Mouse (Mus musculus): ENCODE results near the gene Unc119b.
"Not testable (repeated sequence)": the region's sequence is repeated elsewhere in the genome, so short reads cannot be mapped to it uniquely, and the experiment has no call there.

Gene Unc119b

DNA sequence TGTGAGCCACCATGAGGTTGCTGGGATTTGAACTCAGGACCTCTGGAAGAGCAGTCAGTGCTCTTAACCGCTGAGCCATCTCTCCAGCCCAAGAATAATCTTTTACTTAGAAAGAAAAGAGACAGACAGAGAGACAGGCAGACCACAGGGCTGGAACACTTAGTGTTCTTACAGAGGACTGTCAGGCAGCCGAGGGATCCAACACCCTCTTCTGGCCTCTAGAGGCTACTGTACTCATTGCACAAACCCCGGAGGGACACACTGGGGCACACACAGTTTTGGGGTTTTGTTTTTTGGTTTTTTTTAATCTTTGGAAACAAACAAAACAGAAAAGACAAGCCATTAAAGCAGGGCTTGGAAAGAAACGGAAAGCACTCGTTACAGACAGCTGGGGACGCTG is 5.4 kb downstream of the Unc119b start:
- no peak for DNase-seq

DNA sequence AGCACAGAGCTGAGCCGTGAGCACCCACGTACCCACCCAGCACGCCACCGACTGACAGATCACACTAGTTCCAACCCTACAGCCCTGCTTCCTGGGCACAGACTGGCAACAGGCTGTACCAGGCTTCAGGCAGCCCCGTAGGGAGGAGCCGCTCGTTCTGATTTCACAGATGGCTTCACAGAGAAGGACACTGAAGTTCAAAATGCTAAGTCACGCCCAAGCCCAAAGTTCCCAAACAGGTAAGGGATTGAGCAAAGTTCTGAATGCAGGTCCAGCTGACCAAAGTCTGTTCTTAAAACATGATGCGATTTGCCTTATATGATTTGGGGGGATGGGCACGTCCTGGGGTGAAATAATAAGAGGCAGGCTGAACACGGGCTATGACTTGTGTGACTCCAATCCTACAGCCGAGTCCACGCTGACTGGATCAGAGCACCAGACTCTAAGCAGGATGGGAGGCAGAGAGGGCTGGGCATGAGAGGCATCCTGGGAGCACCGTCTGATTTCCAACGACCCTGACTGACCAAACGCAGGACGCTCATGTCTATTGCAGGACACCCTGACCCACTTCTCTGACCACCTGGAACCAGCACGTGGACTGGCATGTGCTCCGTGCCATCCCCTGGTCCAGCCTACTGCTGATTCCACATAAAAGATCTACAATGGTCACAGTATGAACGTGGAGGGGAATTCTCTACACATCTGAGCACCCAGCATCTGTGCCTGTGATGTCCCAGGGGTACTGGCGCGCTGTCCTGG is 7.2 kb downstream of the Unc119b start:
- no peak for DNase-seq

DNA sequence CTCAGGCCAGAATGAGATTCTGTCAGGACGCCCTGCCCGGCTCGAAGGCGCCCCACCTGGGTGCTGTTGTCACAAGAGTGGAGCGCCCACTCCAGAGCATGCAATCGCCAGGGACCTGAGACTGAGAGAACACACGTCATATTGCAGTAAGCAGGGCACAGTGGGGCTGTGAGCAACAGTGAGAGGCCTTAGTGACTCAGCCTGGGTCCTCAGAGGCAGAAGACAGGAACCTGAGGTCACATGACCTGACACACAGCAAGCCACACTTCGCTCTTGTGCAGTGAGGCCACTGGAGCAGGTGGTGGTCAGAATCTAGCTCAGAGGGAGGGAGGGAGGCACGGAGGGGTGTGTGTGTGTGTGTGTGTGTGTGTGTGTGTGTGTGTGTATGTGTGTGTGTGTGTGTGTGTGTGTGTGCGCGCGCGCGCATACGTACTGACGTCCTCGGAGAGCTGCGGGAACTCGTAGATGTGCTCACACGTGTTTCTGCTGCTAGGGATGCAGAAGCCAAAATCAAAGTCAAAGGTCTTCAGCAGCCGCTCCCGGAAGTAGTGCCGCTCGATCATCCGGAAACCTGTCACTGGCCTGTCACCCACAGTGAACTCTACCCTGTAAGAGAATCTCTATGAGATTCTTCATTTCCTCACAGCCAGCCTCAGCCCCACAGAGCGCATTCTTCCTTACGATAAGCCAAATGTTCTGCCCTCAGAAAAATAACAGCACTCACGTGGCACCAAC is 8.0 kb downstream of the Unc119b start:
- no peak for DNase-seq

DNA sequence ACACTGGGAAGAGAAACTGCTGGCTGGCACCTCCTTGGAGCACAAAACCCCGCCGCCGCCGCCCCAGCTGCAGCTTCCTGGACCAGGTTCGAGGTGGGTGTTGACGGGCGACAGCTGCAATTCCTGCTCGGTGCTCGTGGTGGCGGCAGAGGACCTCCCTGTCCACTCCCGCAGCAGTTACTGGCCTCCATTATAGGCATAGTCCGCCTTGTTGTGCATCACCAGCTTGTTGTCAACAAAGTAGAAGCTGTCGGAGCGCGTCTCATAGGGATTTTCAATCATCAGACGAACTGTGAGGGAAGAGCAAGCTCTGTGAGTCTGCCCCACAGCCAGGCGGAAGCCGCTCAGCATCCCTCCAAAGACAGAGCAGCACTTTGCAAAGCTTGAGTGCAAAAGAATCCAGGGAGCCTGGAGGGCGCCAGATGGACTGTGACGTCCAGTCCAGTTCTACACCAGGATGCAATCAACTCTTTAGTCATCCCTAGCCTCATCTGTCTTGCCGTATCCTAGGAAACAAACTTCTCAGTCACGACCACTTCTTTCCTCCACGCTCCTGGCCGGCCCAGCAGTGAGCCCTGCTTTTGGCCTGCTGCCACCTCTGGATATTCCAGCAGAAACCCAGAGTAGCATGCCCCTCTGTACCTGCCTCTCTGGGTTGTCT is 9.4 kb downstream of the Unc119b start:
- DNase-seq: peak; percentile 84

DNA sequence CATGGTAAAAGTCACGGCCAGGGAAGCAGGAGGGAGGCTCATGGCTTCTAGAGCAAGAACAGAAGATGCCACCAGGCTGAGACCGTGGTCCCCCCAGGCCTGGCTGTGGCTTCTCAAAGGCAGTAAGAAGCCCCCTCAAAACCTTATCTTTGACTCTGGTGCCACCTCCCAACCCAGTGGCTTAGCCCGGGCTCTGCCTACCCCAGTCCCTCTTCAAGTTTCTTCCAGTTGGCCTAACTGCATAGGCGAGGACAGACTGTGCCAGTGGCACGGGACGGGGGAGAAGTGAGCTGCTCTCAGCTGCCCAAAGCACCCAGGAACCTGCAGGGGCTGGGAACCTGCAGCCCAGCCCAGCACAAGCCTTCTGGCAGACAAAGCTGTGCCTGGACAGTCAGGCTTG is 10.1 kb downstream of the Unc119b start:
- DNase-seq: no peak

DNA sequence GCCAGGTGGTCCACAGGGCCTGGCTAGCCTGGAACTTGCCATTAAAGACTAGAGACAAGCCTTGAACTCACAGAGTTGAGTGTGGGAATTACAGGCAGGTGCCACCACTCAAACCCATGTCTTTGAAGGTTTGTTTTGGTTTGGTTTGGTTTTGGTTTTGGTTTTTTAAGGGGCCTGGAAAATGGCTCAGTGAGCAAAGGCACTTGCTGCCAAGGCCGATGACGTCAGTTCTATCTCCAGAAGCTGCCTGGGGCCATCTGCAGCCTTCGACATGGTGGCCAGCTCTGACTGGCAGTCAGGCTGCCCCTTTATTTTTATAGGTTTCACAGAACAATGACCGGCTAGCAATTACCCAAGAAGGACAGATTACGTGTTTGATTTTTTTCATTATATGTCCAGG is 13.8 kb downstream of the Unc119b start:
- no peak for DNase-seq

DNA sequence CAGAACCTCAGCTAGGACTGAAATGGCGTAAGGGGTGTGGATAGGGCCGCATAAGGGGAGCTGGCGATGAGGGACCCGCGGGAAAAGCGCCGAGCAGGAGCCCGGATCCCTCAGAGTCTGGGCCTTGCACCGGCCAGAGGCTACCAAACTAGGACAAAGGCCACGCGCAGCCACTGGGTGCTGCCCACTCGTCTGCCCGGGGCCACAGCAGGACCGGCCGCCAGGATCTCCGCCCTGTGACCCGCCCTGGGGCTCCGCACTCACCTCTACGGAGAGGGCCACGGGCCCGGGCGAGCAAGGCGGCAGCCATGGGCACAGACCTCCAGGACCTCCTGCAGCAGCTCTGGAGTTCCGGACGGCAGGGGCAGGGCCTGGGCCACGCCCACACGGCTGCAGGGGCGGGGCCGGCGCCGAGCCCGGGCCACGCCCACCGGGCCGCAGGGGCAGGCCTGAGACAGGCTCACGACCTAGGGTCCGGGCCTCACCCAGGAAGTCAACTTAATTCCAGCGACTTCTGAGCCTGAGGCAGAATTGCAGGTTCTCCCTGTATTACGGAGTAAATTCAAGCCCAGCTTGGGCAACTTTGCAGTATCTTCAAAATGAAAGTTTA is 15.7 kb downstream of the Unc119b start, which contains the start of gene Acads:
Gene Acads (minus strand): TSS at position 386 of the 610 bp plus-strand sequence.
- DNase-seq: peak; percentile 91

DNA sequence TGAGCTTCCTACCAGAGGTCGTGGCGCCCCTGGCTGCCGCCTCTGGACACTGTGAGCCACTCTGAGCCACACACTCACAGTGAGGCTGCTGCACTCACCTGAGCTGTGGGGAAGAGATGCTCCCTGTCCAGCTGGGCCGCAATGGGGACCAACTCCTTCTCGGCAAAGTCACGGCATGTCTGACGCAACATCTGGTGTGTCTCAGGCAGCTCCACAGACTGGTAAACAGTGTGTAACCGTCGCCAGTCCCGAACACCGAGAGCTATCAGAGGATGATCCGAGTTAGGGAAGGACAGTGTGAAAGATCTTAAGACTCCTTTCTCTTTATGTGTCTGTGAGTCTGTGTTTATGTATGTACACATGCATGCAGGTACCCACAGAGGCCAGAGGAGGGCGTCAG is 17.3 kb downstream of the Unc119b start:
- DNase-seq: no peak

DNA sequence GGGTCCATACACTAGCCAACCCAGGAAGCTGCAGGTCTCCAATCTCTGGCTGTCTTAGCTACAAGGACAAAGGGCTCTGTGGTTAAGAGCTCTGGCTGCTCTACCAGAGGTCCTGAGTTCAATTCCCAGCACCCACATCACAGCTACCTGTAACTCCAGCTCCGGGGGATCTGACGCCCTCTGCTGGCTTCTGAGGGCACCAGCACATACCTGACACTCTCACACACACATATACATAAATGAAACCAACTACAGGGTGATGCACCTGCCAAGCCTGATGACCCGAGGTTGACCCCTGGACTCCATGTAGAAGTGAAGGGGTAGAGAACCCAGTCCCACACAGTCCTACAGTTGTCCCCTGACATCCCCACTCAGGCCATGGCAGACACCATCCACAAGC is 18.3 kb downstream of the Unc119b start:
- no peak for DNase-seq

DNA sequence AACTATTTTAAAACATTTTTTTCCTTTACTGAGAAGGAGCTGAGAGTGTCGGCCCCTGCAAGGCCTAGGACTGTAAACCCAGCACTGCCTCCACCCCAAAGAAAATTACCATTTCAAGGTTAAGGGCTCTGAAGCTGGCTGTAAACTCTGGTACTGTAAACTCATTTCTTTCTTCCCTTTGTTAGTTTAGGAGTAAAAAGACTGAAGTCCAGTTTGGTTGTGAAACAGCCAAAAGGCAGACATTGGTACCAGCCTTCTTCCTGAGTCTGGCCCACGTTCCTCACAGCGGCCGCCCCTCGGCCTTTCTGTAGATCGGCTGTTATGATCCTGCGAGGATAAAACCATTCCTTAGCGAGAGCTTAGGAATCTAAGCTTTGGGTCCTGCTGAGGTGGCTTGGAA is 20.3 kb downstream of the Unc119b start:
- DNase-seq: no peak

DNA sequence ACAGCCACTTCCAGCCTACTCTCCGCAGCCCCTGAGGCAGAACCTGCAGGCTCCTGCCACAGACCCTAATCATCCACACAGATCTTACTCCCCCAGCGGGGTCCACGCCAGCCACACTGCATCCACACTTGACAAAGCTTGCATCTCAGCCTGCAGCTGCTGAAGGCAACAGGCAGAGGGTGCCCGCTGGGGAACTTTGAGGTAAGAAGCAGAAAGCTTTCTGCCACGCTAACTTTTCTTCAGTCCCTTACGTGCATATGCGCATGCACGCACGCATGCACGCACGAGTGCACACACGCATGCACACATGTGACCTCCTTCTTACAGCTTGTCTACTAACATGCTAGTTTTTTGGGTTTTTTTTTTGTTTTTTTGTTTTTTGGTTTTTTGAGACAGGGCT is 21.5 kb downstream of the Unc119b start:
- DNase-seq: no peak

DNA sequence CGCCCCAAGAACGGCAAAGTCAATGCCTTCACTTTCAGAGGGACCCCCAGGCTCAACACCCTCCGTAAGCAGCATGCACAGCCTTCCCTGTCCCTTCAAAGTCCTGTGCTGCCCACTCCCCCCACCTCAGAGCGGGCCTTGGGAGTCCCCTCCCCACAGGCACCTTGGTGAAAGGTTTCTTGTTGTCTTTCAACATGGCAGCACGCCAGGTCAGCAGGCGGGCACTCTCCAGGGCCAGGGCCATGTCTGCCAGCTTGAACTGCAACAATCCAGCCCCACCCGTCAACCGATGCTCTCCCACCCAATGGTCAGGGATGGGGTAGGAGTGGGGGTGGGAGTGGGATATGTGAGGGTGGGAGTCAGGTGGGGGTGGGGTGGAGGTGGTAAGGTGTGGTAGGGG is 23.6 kb downstream of the Unc119b start:
- DNase-seq: no peak

DNA sequence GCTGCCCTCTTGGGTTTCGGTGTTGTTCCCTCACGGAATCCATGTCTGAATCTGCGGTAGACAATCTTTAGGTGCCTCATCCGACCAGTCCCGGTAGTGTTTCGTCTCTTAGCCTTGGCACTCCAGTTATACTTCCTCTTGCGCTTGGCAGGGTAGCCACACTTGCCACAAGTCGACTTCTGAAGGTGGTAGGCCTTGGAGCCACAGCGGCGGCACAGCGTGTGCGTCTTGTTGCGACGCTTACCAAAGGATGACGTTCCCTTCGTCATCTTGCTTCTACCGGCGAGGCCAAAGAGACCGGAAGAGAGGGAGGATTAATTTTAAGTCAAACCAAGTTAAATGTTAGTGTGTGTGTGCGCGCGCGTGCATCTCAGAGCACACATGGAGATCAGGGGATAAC is 31.5 kb downstream of the Unc119b start:
- DNase-seq: not testable (repeated sequence)

DNA sequence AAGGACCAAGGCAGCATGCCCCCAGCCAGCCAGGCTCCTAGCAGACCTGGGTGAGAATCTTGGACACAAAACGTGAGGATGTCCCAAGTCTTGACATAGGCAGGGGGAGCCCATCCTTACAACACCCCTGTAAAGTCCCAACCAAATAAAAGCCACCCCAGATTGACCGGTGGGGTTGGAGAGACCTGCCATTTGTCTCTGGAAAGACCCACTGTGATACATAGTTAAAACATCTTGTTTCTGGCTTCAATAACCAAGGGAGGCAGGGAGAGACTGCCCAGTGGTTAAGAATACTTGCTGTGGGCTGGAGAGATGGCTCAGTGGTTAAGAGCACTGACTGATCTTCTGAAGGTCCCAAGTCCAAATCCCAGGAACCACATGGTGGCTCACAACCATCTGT is 32.5 kb downstream of the Unc119b start:
- no peak for DNase-seq

DNA sequence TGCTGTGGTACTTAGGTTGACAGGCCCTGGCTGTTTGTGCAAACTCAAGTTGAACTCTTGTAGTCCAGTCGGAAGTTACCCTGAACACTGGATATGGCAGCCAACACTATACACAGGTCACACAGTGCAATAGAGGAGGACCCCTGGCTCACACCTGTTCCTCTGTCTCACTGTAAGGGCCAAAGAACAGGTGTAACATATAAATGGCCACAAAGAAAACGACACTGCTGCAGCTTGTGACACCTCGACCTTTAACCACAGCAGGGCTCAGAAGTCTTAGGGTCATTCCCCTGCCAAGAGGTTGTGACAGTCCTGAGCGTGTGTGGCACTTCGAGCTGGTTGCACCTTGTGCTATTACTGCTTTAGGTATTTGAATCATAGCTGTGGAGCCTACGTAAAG is 34.3 kb downstream of the Unc119b start:
- no peak for DNase-seq

DNA sequence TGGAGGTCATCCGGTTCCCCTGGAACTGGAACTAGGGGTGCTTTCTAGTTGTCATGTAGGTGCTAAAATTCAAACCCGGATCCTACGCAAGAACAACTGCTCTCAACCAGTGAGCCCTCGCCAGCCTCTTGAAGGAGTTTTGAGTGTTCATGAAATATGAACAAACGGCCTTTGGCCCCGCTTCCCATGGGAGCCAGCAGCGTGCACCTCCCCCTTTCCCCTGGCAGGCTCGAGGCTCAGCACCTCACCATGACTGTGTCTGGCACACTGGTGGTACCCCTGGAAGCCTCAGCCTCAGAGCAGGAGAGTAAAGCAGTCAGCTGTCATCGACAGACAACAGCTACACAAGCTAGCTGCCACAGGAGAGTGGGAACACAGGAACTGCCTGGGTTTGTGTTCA is 34.8 kb downstream of the Unc119b start:
- no peak for DNase-seq

DNA sequence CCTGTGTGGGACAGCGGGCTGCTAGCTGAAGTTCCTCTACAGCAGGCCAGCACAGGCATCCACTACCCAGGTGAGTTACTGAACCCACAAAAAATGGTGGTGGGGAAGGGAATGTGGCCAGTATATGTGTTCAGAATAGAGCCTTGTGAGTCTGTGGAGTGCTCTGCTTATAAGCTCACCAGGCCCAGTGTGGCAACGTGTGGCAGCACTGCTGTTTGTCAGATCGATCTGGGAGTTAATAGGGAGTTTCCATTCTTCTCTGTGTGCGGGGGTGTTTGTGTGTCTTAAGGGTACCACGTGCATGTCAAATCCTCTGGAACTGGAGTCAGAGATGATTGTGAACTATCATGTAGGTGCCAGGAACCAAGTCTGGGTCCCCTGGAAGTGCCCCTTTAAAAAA is 35.2 kb downstream of the Unc119b start:
- DNase-seq: no peak

DNA sequence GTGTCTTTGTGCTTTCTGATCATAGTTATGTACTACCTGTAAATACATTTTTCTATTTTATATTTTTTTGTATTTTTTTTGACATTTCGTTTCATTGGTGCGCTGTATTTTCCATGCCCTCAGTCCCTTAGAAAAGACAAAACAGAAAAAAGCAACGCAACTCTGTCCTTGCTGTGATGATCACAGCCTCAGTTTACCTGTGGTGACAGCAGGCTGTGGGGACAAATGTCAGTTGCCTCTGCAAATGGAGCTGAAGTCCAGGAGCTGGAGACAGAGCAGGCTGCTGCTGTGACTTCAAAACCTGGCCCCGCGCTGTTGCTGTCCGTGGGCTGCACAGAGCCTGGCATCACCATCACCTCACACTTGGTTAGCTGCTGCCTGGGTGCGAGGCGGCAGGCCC is 36.6 kb downstream of the Unc119b start, which contains the start of gene Gm10401:
Gene Gm10401 (minus strand): TSS at position 101 of the 400 bp plus-strand sequence.
- DNase-seq: no peak

DNA sequence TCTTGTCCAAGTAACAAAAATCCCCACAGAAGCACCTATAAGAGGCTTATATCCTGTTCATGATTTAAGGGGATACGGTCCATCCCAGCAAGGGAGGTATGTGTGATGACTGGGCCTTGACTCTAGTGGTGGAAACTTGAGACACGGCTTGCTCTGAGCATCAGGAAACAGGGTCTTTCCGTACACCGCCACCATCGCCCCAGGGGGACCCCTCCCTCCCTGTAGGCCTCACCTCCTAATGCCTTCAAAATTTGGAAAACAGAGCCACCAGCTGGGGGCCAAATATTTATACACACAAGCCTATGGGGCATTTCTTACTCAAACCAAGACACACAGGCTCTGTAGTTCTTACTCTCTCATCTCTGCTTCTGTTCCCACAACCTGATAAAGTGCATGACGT is 43.0 kb downstream of the Unc119b start:
- DNase-seq: no peak

DNA sequence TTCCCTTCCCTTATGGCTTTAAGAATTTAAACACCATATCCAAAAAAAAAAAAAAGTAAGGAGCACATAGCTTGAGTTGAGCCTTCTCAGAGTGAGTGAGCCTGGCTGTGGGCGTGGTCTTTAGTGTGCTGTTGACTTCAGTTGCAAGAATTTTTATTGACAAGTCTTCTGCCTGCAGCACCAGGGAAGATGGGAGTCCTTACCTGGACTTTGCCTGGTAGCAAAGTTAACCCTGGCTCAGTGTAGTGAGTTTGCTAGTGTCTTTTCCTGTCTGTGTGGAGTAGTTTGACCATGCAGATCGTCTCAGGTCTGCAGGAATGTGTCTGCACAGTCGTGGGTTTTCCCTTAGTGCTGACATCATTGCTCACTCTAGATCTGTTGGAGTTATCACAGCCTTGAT is 43.8 kb downstream of the Unc119b start:
- no peak for DNase-seq

DNA sequence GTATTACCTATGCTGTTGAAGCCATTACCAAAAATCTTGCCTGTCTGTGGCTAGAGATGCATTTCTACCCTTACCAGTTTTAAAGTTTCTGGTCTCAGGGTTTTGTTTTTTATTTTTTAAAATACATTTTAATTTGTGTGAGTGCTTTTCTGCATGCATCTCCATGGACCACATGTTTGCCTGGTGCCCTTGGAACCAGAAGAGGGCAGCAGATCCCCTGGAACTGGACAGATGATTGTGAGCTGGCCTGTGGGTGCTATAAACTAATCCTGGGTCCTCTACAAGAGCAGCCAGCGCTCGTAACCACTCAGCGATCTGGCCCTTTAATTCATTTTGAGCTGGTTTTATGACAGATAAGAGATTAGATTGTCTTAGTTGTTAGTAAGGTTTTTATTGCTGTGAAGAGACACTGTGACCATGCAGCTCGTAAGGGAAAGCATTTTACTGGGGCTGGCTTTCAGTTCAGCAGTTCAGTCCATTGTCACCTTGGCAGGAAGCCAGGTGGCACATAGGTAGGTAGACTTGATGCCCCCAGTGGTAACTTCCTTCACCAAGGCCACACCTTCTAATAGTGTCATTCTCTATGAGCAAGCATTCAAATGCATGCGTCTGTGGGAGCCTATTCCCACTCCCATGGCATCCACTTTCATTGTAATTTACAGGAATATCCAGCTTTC is 45.0 kb downstream of the Unc119b start:
- no peak for DNase-seq

DNA sequence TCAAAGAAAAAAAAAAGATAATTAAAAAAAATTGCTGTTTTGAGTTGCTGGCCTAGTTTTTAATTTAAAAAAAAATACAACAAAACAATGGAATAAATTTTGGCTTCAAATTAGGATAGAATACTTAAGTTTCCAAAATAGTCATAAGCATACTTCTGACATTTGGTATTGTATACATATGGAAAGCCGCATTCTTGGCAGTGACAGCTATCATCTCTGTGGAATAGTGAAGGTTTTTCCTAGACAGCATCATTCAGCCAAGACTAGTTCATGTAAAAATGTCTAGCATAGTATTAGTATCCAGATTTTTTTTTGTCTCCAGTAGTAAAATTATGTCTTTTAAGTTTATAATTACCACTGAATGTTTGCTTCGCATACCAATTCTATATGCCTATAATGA is 49.1 kb downstream of the Unc119b start:
- DNase-seq: no peak

DNA sequence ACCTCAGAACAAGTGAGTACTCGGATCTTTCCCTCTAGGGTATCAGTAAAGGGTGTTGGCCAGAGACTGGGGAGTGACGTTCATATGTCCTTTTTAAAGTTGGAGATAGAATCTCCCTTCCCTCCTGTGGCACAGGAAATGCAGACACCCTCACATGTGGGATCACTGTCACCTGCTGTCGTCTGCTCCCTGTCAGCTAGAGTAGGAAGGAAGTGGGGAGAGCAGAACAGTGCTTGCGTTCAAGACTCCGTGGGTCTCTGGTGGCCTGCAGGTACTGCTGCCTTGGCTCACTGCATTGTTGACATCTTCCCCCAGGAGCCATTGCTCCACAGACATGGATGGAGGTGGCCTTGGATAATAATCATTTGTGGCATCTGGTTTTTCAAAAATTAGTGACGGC is 51.3 kb downstream of the Unc119b start:
- no peak for DNase-seq

Data from embryo, embryonic 11 days (tissue).